ENCODE assay signal across 9 mouse cellular contexts in genomic region chr9:37459665-37460042, GRCm38 (mm10). TPM values are rescaled to one million over a fixed set of nuclear protein-coding genes. Genes with fewer than 3 reads are reported as not detected.
A peak's percentile ranks its signal among the peaks of the same experiment; 100 is the strongest.
DNase-seq lines count a peak whose midpoint lies in the region; ATAC-seq lines count a peak whose summit lies in the region.
"Had no signal": no experiment of that assay in that cellular context is flagged by ENCODE, and none has a peak within 500 bp of the region (broad histone marks: within the 10 kb centered on the region; RNA-seq: fewer than 3 reads in every experiment).

No protein-coding gene starts in this region.

- H3K4me1 ChIP-seq in liver, embryonic 11.5 days (replicated peaks; ENCODE audit: control insufficient read depth, insufficient read depth, low read length) = peaks cover 4% of the 10 kb centered on the region
- H3K4me1 ChIP-seq in forebrain, embryonic 10.5 days = peaks cover 64% of the 10 kb centered on the region
- peaks cover 12% of the 10 kb centered on the region for H3K4me1 ChIP-seq in intestine, embryonic 15.5 days (replicated peaks)
- peaks cover 20% of the 10 kb centered on the region for H3K4me1 ChIP-seq in neural tube, embryonic 14.5 days (ENCODE audit: control insufficient read depth, insufficient read depth, low read length)

- ATAC-seq in liver, embryonic 11.5 days (replicated peaks; ENCODE audit: low FRiP score) = no peak
- no peak for ATAC-seq in intestine, embryonic 15.5 days
- no peak for ATAC-seq in neural tube, embryonic 14.5 days (ENCODE audit: low read depth)

- H3K9me3 ChIP-seq in liver, embryonic 11.5 days (ENCODE audit: control insufficient read depth, low read length) = no peaks in the 10 kb centered on the region
- H3K9me3 ChIP-seq in forebrain, embryonic 10.5 days = no peaks in the 10 kb centered on the region
- no peaks in the 10 kb centered on the region for H3K9me3 ChIP-seq in intestine, embryonic 15.5 days
- no peaks in the 10 kb centered on the region for H3K9me3 ChIP-seq in neural tube, embryonic 14.5 days (ENCODE audit: control insufficient read depth, low read length)

- peak overlapping the region; percentile 65 for H3K4me2 ChIP-seq in liver, embryonic 11.5 days
- peak overlapping the region; percentile 94 for H3K4me2 ChIP-seq in intestine, embryonic 15.5 days (replicated peaks)
- peak overlapping the region; percentile 89 for H3K4me2 ChIP-seq in neural tube, embryonic 14.5 days (ENCODE audit: low read depth, low read length)

- no peak for DNase-seq in liver, embryonic 11.5 days (ENCODE audit: low spot score)
- DNase-seq in liver = no peak
- DNase-seq in forebrain, embryonic 10.5 days (ENCODE audit: extremely low spot score, low spot score) = peak; percentile 49
- DNase-seq in urinary bladder, postnatal 4 days (ENCODE audit: low spot score in 2 of 2) = no peak
- DNase-seq in urinary bladder, adult 18-20 months (ENCODE audit: low spot score in 2 of 2) = no peak
- no peak for DNase-seq in right cerebral cortex, postnatal 14 days
- DNase-seq: thymus, adult 18-20 months had no signal

- WGBS in liver, embryonic 11.5 days = 4% methylated on average over 9 of the region's 9 CpGs
- 1% methylated on average over 9 of the region's 9 CpGs for WGBS in forebrain, embryonic 10.5 days
- 2% methylated on average over 9 of the region's 9 CpGs for WGBS in intestine, embryonic 15.5 days
- WGBS in neural tube, embryonic 14.5 days = under 1% methylated on average over 9 of the region's 9 CpGs

- no peak overlapping the region for H3K9ac ChIP-seq in liver, embryonic 11.5 days (ENCODE audit: low read depth, low read length)
- no peak overlapping the region for H3K9ac ChIP-seq in intestine, embryonic 15.5 days
- H3K9ac ChIP-seq in neural tube, embryonic 14.5 days (replicated peaks; ENCODE audit: low read depth, low read length) = peak overlapping the region; percentile 71

- H3K27me3 ChIP-seq in liver, embryonic 11.5 days (replicated peaks; ENCODE audit: control insufficient read depth, insufficient read depth, low read length) = peaks cover 82% of the 10 kb centered on the region
- H3K27me3 ChIP-seq in forebrain, embryonic 10.5 days (ENCODE audit: poor library complexity, severe bottlenecking) = peaks cover 98% of the 10 kb centered on the region
- peaks cover 71% of the 10 kb centered on the region for H3K27me3 ChIP-seq in intestine, embryonic 15.5 days (replicated peaks)
- H3K27me3 ChIP-seq in neural tube, embryonic 14.5 days (ENCODE audit: control insufficient read depth, insufficient read depth, low read length) = no peaks in the 10 kb centered on the region

- no peaks in the 10 kb centered on the region for H3K36me3 ChIP-seq in liver, embryonic 11.5 days (ENCODE audit: control insufficient read depth, insufficient read depth, low read length)
- H3K36me3 ChIP-seq in forebrain, embryonic 10.5 days (replicated peaks) = no peaks in the 10 kb centered on the region
- no peaks in the 10 kb centered on the region for H3K36me3 ChIP-seq in intestine, embryonic 15.5 days
- H3K36me3 ChIP-seq in neural tube, embryonic 14.5 days (ENCODE audit: control insufficient read depth, insufficient read depth, low read length) = no peaks in the 10 kb centered on the region

- H3K4me3 ChIP-seq in liver, embryonic 11.5 days (ENCODE audit: low read depth, low read length) = no peak overlapping the region
- peak overlapping the region; percentile 63 for H3K4me3 ChIP-seq in forebrain, embryonic 10.5 days
- H3K4me3 ChIP-seq in intestine, embryonic 15.5 days (replicated peaks) = peak overlapping the region; percentile 45
- H3K4me3 ChIP-seq in neural tube, embryonic 14.5 days (ENCODE audit: low read depth, low read length) = peak overlapping the region; percentile 49

- H3K27ac ChIP-seq in liver, embryonic 11.5 days (ENCODE audit: low read depth, low read length) = no peak overlapping the region
- peak overlapping the region; percentile 84 for H3K27ac ChIP-seq in forebrain, embryonic 10.5 days
- no peak overlapping the region for H3K27ac ChIP-seq in intestine, embryonic 15.5 days
- peak overlapping the region; percentile 60 for H3K27ac ChIP-seq in neural tube, embryonic 14.5 days (ENCODE audit: low read depth, low read length)

RNA-seq across cellular contexts. Expression of gene Robo3, which starts 26.6 kb away (rescaled TPM):
- polyA plus RNA-seq in liver, embryonic 11.5 days (2014; fragmentation: Nextera tagmentation; extraction: Ambion mirVana) = 0.18 and 0.32 TPM in 2 replicates
- 3.9 and 5.5 TPM in 2 replicates for polyA plus RNA-seq in forebrain, embryonic 10.5 days (2016; fragmentation: Nextera tagmentation; extraction: Ambion mirVana)
- polyA plus RNA-seq in intestine, embryonic 15.5 days (2015; fragmentation: Nextera tagmentation; extraction: Ambion mirVana) = 0.04 TPM in 1 of 2 replicates, not detected in the other
- 13.6 and 25.1 TPM in 2 replicates for polyA plus RNA-seq in neural tube, embryonic 14.5 days (2014; fragmentation: Nextera tagmentation; extraction: Ambion mirVana)

RNA-seq across cellular contexts. Expression of gene Msantd2, which starts 29.5 kb away (rescaled TPM):
- polyA plus RNA-seq in liver, embryonic 11.5 days (2014; fragmentation: Nextera tagmentation; extraction: Ambion mirVana) = 13.2 and 17.7 TPM in 2 replicates
- 34.4 and 35.4 TPM in 2 replicates for polyA plus RNA-seq in forebrain, embryonic 10.5 days (2016; fragmentation: Nextera tagmentation; extraction: Ambion mirVana)
- polyA plus RNA-seq in intestine, embryonic 15.5 days (2015; fragmentation: Nextera tagmentation; extraction: Ambion mirVana) = 17.9 and 19.4 TPM in 2 replicates
- 36.2 and 39.5 TPM in 2 replicates for polyA plus RNA-seq in neural tube, embryonic 14.5 days (2014; fragmentation: Nextera tagmentation; extraction: Ambion mirVana)

RNA-seq across cellular contexts. Expression of gene Robo4, which starts 58.0 kb away (rescaled TPM):
- 7.6 and 8.5 TPM in 2 replicates for polyA plus RNA-seq in liver, embryonic 11.5 days (2014; fragmentation: Nextera tagmentation; extraction: Ambion mirVana)
- 4.8 and 6.8 TPM in 2 replicates for polyA plus RNA-seq in forebrain, embryonic 10.5 days (2016; fragmentation: Nextera tagmentation; extraction: Ambion mirVana)
- polyA plus RNA-seq in intestine, embryonic 15.5 days (2015; fragmentation: Nextera tagmentation; extraction: Ambion mirVana) = 11.4 and 11.9 TPM in 2 replicates
- 2.4 and 3.7 TPM in 2 replicates for polyA plus RNA-seq in neural tube, embryonic 14.5 days (2014; fragmentation: Nextera tagmentation; extraction: Ambion mirVana)

Comparison
In these comparisons a context has a peak if more than half of its experiments do, and no peak if none do; other contexts are left out.
1. H3K27ac ChIP-seq: peak in forebrain, embryonic 10.5 days (single experiment) and neural tube, embryonic 14.5 days (single experiment); none in liver, embryonic 11.5 days (single experiment) and intestine, embryonic 15.5 days (single experiment).
2. Peak in every context shown above with its lines, with median percentiles within 50 percentile points of each other: H3K4me2 ChIP-seq.